Mouse (Mus musculus): ENCODE data around the gene Umod.

Gene Umod

DNA sequence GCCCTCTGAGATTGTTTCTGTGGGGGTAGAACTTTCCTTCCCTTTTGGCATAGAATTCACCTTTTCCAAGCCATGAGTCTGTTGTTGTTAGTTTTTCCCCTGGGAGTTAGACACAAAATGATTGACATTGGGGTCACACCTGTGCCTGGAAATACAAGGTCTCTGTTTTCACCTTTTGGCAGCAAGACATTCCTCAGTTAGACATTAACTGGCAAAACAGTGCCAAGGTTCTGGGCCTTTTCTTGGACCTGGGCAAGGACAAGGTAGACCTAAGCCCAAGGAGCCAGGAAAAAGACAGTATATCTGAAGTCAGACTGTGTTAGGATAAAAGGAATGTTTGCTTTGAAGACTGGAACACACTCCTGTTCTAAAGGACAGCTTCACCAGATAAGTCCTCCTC lies at the start of gene Umod:
TSS of gene Umod (minus strand) at position 27 of the 400 bp plus-strand sequence.
- no peak for DNase-seq

DNA sequence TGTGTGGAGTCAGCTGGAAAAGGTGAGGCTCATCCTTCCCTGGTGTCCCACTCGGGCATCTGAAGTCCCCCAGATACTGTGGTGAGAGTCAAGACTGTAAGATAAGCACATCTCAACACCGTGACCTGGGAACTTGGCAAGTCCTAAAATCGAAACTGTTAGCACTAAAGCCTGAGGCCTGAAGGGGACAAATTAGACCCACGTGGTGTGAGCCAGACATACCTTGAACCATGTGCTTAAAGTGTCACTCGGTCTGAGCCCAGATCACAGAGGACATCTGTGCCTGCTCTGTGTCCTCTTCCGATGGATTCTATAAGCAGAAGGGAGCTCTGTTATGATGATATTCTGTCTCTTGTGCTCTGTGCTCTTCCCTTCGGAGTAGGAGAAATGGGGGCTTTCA lies 49.5 kb upstream of the Umod start:
- no peak for DNase-seq

DNA sequence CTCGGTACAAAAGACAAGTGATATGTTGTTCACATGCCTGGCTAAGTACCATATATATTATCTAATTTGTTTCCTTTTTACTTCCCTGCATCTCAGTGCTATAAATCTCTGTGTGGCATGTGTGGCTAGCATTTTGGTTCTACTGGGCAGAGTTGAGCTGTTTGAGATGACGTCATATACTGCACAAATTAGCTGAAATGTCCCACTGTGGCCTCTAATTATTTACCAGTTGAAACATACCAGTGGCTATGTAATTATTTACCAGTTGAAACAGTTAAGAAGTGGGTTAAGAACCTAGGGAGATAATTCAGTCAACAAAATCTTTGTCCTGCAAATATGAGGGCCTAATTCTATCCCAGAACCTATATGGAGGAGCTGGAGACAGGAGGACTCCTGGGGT lies 48.5 kb upstream of the Umod start:
- DNase-seq: no peak

DNA sequence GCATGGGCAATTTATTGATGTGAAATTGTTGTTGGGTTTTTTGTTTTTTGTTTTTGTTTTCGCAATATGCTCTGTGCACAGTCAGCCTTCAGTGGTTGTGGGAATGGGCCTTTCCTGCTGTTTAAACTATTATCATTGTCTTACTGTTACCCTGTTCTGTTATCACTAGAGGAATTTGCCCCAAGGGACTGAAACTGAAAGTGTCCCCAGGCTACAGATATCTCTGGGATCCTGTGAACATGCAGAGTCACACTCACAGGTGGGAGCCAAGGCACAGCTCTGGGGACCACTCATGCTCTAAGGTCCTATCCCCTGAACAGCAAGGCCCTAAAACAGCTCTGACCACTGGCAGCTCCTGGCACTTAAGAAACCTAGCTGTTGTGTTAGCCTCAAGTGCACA lies 48.1 kb upstream of the Umod start:
- DNase-seq: no peak

DNA sequence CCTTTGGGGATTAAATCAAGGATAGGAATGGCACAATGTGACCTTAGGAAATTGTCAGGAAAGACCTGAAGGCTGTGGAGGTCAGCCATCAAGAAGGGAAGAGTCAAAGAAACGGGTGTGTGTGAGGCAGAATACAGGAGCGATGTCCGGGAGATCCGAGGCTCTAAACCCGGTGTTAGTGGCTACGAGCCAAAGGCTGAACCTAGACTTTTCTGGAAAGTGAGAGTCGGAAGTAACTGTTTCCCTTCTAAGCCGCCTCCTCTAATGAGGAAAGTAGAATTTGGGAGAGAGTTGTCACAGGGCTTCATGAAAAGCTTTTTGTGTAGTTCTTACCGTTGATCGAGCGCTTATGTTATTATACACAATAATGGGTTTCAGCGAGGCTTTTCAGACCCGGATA lies 47.4 kb upstream of the Umod start:
- DNase-seq: no peak

DNA sequence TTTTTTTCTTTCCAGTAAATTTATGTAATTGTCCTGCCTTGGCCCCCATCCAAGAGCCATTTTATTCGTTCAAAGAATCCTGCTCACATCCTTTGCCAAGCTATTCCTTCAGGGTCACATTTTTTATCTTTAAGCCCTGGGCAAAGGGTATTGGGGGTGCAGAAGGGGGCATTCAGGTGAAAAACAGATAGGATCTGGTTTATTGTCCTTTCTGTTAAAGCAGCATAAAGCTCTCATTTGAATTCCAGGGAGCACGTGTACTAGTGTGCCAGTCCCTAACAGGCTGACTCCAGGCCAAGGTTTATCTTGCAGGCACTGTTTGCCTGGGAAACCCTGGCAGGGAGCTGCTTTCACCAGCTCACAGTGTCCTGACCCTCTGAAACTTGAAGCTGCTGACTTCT lies 46.8 kb upstream of the Umod start:
- DNase-seq: no peak

DNA sequence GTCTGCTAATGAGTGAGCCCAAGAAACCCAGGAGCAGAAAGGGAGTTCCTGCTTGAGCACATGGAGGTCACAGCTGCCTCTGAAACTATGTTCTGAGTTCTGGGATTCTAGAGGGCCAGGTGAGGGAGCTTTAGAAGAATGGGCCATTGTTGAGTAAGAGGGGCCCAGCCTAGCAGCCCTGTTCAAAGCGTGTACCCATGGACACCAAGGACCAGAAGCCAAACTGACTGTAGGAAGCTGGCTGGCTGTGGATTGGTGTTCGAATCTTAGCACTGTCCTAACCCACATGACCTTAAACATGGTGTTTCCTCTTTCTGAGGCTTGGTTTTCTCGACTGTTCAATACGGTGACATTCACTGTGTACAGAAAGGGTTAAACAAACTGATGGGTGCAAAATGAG lies 44.3 kb upstream of the Umod start, which contains the start of gene Pdilt:
TSS of gene Pdilt (minus strand) at position 101 of the 400 bp plus-strand sequence.
- no peak for DNase-seq

DNA sequence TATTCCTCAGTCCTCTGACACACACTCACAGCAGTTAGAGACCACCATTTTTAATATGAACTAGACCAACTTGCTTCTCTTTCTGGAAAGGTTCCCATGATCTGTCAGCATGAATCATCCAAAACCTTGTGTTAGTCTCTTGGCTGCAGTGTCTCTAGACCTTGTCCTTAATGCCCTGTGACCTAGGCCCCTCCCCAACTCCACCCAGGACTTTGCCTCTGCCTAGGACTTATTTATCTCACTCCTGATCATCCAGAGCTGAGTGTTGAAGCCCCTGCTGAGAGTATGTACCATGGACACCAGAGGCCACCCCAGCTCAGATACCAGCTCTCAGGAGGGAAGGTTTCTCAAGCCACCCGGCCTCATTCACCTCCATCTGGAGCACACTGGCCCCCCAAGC lies 43.3 kb upstream of the Umod start:
- DNase-seq: no peak

DNA sequence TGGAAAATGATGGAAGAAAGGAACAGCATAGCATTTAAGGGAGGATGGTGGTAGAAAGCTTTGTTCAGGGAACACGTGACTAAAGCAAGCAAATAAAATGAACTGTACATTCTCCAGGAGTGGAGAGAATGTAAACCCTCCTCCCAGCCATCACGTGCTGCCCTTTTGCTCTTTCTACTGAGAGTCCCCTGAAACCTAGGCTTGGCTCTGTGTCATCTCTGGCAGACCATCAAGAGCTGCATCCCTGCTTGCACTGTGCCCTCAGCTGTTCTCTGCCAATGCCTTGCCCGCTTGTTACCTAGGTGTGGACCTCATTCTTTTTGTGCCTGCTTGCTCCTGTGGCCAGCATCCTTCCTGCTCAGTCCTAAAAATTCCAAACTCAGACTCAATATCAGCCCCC lies 42.7 kb upstream of the Umod start:
- no peak for DNase-seq

DNA sequence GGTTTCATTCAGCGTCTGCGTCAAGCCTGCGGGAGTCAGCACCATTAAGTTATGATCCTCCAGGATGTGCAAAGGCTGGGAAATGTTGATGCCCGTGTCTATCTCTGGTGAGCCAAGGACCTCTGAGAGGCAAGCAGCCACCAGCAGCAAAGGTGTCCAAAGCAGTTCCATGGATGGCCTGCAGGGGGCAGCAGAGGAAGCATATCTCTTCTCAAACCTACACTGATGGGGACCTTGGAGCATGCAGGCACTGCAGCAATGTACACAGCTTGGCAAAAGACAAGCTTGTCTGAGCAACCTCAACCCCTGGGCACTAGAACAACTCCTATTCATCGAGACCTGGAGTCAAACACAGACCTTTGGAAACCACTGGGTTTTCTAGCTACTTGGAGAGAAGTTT lies 40.6 kb upstream of the Umod start:
- DNase-seq: peak; percentile 64

DNA sequence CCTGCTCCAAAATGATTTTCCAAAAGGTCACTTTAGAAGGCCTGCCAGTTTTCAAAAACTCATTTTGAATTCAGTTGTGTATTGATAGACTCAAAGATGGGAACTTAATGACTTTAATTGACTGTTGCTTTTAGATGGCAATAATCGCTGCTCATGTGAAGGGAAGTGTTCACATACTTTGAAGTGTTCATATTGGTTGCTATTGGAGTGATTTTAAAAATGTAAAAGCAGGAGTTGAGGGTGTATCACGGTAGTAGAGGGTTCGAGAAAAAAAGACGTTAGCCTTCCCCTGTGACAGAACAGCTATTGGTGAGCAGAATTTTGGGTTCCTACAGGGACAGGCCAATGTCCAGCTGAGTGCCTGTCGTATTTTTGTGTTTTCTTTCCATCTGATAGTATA lies 40.1 kb upstream of the Umod start, which contains the start of gene Acsm5:
TSS of gene Acsm5 (plus strand) at position 301 of the 400 bp plus-strand sequence.
- no peak for DNase-seq

DNA sequence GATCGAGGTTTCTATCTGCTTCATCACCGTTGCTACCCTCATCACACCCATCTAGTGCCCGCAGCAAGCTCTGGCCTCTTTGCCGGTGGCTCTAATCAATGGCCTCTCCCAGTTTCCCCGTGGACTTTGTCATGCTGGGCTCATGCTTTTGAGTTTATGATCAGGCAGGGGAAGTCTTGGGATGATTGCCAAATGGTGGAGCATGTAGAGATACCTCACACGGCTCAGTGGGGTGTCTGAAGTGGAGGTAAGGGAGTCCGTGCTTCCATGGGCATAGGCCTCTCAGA lies 37.1 kb upstream of the Umod start:
- no peak for DNase-seq

DNA sequence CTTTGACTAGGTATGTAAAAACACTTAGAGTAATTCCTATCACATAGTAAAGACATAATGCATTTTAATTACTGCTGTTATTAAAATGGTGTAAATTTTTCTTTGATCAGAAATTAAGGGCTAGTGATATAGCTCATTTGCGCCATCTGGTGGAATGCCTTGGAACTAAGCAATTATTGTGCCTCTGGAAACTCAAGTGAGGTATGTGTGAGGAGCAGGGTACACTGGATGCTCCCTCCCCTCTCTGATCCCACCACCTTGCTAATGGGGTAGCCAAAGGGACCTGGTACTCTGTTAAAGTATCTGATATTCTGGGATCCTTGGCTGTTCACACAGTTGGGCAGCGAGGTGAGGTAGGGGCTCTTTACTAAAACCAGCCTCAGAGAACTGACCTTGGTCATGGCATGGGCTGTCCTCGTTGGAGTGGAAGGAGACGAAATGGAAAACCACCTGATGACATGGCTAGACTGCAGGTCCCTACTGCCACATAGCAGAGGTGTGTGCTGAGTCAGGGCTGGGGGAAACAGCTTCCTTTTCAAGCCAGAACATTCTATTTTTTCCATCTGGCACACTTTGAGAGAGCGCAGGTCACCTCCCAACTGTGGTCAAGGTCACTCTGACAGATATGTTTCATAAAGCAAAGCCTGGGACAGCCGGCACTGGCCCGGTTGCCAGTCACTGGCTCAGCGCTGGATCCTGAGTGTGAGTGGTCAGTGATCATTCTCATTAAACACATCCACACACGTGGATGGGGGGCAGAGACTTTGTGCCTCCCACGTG lies 36.6 kb upstream of the Umod start:
- peak; percentile 22 for DNase-seq

DNA sequence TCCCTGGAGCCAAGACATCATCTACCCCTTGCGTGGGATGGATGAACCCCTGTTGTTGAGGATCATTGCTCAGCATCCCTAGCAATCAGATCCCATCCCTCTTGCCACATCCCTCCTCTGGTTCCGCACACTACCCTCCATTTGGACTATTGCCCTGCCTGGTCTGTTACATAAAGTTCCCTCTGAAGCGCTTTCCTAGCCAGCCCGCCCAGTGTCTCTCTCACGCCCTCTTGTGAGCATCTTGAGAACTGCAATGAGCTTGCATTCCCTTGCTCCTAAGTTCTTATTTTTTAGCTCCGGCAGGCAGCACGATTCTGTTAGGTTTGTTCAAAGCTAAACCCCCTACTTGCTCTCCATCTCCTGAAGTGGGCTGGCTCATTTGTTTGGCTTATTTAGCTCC lies 34.0 kb upstream of the Umod start:
- DNase-seq: peak; percentile 34

DNA sequence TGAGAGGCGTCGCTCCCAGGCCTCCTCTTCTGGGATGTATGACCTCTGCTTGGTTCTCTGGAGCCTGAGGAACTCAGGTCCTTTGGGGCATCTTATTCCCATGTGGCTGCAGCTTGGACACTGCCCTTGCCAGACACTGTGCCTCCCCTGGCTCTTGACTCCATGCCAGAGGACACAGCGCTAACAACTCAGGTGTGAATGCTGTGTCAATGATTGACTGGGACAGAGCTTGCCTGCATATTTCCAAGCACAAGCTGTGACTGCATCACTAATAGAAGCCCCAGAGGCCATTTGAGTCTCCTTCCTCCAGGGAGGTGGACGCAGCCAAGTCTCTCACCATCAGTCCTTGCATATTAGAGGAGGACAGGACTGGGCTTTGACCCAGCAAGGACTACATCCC lies 32.1 kb upstream of the Umod start:
- DNase-seq: no peak

DNA sequence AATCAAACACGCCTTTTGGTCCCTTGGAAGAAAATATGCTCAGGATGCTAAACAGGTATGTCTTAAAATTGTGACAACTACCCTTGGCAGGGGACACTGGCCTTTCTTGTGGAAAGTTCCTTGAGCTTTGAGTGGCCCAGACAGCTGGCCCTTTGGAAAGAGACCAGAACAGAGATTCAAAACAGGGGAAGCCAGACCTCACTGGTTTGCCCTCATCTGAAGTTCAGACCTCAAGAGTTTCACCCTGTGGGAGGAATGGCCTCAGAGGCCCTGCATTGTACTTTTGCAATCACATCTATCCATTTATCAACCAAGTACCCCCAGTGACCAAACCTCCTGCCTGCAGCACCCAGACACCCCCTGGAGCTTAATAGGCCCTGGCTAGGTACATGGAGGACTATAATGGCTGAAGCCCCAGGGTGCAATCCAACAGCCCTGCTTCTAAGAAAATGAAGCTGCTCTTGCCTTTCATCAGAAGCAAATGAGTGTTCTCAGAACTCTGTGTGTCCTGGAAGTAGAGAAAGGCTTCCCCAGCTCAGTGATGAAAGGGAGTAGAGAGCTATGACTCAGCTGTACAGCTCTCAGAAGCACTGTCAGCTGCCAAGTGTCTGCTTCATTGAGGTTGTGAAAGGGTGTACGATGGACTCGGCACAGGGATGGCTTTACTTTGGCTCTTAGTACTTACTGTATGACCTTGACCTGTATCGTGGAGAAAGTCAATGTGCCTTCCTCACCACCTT lies 11.1 kb upstream of the Umod start:
- DNase-seq: no peak

DNA sequence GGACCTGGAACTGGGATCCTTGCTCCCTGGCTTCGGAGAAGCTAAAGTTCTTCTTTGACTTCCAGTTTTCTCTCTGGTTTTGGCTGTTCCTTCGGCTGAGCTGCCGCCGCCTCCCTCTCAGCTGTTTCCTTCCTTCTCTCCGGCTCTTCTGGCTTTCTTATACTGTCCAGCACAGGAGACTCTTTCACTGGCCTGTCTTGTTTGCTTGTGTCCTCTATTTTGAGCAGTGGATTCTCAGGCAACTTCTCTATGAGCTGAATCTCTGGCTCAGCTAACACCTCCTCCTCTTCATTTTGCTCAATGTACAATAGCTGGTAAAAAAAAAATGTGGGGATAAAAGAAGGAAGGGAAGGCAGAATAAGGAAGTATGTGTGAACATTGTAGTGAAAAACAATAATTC lies 7.6 kb upstream of the Umod start:
- DNase-seq: no peak

DNA sequence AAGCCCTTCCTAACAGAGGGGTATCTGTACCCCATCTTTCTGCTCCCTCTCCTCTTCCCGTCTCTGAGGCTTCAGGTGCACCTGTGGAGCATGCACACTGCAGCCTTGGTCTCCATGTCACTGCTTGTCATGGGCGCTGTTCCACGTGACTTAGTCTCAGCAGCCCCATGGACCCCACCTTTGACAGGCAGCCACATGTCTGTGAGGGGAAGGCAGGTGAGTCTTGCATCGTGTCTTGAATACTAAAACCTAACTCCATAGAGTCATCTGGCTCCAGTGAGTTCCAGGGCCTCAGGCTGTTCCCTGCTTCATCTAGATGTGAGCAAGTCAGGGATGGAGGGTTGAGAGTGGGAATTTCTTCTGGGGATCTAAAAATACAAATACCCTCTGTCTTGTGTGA lies 5.1 kb upstream of the Umod start:
- no peak for DNase-seq

DNA sequence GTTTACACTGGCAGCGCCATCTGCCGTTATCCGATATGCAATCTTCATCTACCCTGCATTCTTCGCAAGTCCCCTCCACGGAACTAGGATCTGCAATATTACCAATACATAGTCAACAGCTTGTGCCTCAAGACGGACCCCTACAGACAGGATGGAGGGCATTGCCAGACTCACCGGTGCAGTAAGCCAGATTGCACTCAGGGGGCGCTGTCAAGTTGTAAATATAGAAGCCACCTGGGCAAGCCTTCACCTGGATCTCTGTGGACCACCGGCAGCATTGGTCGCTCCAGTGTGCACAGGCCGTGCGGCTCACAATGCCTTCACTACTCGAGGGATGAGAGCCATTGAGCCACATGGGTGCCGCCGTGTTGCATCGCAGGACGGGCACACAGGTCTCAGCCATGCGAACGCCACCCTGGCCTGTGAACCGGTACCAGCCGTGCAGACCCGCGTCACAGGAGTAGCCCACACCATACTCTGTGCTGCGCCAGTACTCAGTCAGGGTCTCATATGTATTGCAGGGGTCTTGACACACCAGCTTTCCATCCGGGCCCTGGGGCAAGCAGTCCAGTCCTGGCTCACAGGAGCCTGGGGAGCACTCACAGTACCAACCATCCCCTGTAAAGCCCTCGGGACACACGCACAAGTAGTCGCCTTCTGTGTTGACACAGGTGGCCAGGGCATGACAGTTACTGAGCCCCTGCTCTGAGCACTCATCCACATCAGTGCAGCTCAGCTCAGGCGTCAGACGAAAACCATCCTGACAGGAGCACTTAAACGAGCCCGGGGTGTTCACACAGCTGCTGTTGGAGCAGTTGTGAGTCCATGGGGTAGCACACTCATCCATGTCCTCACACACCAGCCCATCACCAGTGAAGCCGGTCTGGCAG lies 2.3 kb downstream of the Umod start:
- DNase-seq: no peak

DNA sequence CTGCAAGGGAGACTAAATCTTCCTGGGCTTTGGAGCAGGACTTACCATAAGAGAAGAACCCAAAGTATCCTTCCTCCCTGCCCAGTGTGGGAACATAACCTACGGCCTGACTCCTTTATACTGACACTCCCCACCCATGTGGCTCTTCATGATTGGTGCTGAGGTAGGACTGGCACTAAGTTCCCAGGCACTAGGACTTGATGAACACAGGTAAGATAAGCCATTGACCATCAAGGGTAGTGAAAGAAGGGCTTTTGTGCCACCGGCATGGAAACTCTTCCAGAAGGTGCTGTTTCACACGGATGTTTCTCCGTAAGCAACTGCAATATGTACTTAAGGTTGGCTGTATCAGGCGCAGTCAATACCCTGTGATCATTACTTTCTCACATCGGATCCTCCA lies 19.9 kb downstream of the Umod start, which contains the start of gene Gp2:
TSS of gene Gp2 (minus strand) at position 101 of the 400 bp plus-strand sequence.
- DNase-seq: no peak

DNA sequence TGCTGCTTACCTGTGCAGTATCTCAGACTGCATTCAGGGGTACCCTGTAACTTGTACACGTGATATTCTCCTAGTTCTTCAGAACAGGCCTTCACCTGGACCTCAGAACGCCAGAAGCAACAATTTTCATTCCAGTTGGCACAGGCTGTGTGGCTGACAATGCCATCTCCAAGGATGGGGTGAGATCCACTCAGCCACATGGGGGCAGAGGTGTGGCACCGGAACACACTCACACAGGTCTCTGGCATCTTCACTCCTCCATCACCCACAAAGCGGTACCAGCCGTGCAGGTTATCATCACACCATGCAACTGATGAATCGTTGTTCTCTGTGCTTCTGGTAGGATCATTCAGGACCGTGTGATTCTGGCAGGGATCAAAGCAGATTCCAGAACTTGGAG lies 24.9 kb downstream of the Umod start:
- DNase-seq: no peak

DNA sequence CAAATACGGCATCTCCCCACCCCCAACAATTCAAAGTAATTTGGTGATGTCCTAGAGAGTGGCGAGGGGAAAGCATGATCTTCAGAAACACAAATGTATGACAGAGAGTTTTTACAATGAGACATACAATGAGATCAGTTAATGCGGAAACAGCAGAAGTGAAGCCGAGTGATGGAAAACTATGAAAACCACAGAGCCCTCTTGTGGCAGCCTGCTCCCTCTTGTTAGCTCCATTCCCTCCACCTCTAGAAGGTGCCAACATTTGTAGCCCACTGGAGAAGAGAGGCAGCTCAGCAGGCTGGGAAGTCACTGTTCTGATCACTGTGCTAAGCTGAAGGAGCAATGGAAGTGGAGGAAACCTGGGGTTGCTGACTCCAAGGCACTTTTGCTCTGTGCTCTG lies 35.2 kb downstream of the Umod start:
- DNase-seq: no peak

DNA sequence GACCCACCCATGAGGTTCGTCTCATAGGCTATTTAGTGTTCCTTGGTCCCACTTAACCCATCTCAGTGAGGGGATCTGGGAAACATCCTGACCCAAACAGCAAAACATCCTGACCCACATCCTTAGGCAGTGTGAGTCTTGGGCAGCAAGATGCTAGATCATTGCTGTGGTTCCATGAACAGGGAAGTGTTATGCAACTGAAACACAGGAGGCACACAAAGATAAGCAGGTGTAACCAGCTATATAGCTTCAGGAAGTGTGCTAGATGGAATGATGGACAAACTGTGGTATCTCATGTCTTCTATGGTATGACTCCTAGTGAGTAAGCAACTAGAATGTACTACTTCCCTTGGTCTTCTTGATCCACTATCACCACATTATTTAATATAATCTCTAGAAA lies 37.1 kb downstream of the Umod start:
- DNase-seq: no peak

DNA sequence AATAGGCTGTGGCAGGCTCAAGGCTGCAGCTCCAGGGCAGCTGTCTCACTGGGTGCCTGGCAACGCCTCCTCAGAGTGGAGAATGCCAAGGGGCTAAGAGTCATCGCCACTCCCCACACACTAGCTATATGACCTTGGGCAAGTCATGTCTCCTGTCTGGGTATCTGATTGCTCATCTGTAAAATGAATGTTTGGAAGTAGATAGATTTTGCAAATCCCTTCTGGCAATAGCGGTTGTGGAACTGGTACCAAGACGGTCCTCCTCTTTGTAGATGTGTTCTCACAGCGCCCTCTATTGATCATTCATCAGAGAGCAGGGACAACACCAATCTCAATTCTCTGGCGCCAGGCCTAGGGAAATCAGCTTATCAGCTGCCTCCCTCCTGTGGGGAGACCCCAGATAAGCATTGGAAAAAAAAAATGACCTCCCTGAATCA lies 51.9 kb downstream of the Umod start:
- DNase-seq: peak; percentile 66

All from layer of hippocampus, adult 9-11 months (tissue).